ENCODE assay signal across 8 mouse cellular contexts in the genomic region with DNA sequence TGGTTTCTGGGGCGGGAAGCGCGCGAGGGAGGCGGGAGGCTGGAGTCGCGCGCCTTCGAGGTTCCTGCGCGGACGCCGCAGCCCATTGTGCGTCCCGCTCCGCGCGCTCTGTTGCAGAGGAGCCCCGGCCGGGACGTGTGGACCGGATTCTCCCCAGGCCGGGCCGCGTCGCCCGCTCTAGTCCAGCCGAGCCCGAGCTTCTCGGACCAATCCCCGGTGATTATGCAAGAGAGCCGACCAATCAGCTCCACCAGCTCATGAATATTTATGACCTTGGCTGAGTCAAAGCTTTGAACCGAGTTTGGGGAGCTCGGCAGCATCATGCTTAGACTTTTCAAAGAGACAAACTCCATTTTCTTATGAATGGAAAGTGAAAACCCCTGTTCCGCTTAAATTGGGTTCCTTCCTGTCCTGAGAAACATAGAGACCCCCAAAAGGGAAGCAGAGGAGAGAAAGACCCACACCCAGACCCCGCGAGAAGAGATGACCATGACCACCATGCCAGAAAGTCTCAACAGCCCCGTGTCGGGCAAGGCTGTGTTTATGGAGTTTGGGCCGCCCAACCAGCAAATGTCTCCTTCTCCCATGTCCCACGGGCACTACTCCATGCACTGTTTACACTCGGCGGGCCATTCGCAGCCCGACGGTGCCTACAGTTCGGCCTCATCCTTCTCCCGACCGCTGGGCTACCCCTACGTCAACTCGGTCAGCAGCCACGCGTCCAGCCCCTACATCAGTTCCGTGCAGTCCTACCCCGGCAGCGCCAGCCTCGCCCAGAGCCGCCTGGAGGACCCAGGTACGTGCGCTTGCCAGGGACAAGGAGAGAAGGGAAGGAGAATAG. TPM values are rescaled to one million over a fixed set of nuclear protein-coding genes. Genes with fewer than 3 reads are reported as not detected.
DNase-seq lines count a peak whose midpoint lies in the region; ATAC-seq lines count a peak whose summit lies in the region.

No protein-coding gene starts in this region.

- peak; percentile 84 for ATAC-seq in hindbrain, embryonic 16.5 days
- peak; percentile 77 for ATAC-seq in limb, embryonic 15.5 days (ENCODE audit: insufficient number of reproducible peaks, low FRiP score, low TSS enrichment, low read depth)
- ATAC-seq in midbrain, embryonic 15.5 days (replicated peaks) = peak; percentile 82

- peak overlapping the region; percentile 62 for H3K4me2 ChIP-seq in hindbrain, embryonic 16.5 days (ENCODE audit: low read length)
- H3K4me2 ChIP-seq in limb, embryonic 15.5 days = peak overlapping the region; percentile 93
- peak overlapping the region; percentile 48 for H3K4me2 ChIP-seq in midbrain, embryonic 15.5 days

- under 1% methylated on average over 49 of the region's 60 CpGs for WGBS in hindbrain, embryonic 16.5 days
- WGBS in limb, embryonic 15.5 days = under 1% methylated on average over 55 of the region's 60 CpGs
- WGBS in midbrain, embryonic 15.5 days = under 1% methylated on average over 60 of the region's 60 CpGs

- no peaks in the 10 kb centered on the region for H3K9me3 ChIP-seq in hindbrain, embryonic 16.5 days (ENCODE audit: control insufficient read depth, low read length)
- H3K9me3 ChIP-seq in limb, embryonic 15.5 days = no peaks in the 10 kb centered on the region
- H3K9me3 ChIP-seq in midbrain, embryonic 15.5 days = no peaks in the 10 kb centered on the region

- intact Hi-C loops in left cerebral cortex, postnatal 36 days (cut with DNase I) = loop anchor here (2.0 to 5.0 kb wide), 3 partner anchors 13 to 77 kb away; a partner anchor contains a TSS

- peaks cover 61% of the 10 kb centered on the region for H3K27me3 ChIP-seq in hindbrain, embryonic 16.5 days (replicated peaks; ENCODE audit: control insufficient read depth, insufficient read depth, low read length)
- H3K27me3 ChIP-seq in limb, embryonic 15.5 days = peaks cover 95% of the 10 kb centered on the region
- peaks cover 89% of the 10 kb centered on the region for H3K27me3 ChIP-seq in midbrain, embryonic 15.5 days (replicated peaks)

- H3K27ac ChIP-seq in hindbrain, embryonic 16.5 days (ENCODE audit: low read depth, low read length) = peak overlapping the region; percentile 7; the same call in 1 of the 2 replicates
- H3K27ac ChIP-seq in limb, embryonic 15.5 days = no peak overlapping the region
- H3K27ac ChIP-seq in midbrain, embryonic 15.5 days = peak overlapping the region; percentile 54

- no peaks in the 10 kb centered on the region for H3K36me3 ChIP-seq in hindbrain, embryonic 16.5 days (ENCODE audit: control insufficient read depth, insufficient read depth, low read length)
- no peaks in the 10 kb centered on the region for H3K36me3 ChIP-seq in limb, embryonic 15.5 days
- H3K36me3 ChIP-seq in midbrain, embryonic 15.5 days (replicated peaks) = no peaks in the 10 kb centered on the region

- peaks cover 5% of the 10 kb centered on the region for H3K4me1 ChIP-seq in hindbrain, embryonic 16.5 days (ENCODE audit: control insufficient read depth, insufficient read depth, low read depth, low read length)
- H3K4me1 ChIP-seq in limb, embryonic 15.5 days = peaks cover 34% of the 10 kb centered on the region
- peaks cover 18% of the 10 kb centered on the region for H3K4me1 ChIP-seq in midbrain, embryonic 15.5 days

- peak overlapping the region; percentile 15; the same call in 1 of the 2 replicates for H3K9ac ChIP-seq in hindbrain, embryonic 16.5 days (ENCODE audit: low read depth, low read length)
- 0 out of 2 replicates have a peak overlapping the region, but pooled peaks have one; percentile 17 for H3K9ac ChIP-seq in limb, embryonic 15.5 days
- H3K9ac ChIP-seq in midbrain, embryonic 15.5 days = no peak overlapping the region

- peak overlapping the region; percentile 40 for H3K4me3 ChIP-seq in hindbrain, embryonic 16.5 days (ENCODE audit: low read length)
- peak overlapping the region; percentile 50 for H3K4me3 ChIP-seq in limb, embryonic 15.5 days
- peak overlapping the region; percentile 32 for H3K4me3 ChIP-seq in midbrain, embryonic 15.5 days

- DNase-seq in left cerebral cortex, adult 11 months (ENCODE audit: low spot score) = peak; percentile 71
- DNase-seq in left cerebral cortex, postnatal 36 days (ENCODE audit: low spot score in 2 of 2) = no peak
- peak; percentile 59 for DNase-seq in c-Kit-positive CD71-positive TER-119-negative erythroid progenitor cells, embryonic 14.5 days (ENCODE audit: low read depth)
- DNase-seq in gastrocnemius, adult 8-10 months (ENCODE audit: low spot score in 2 of 2) = peak; percentile 36 to 55
- peak; percentile 36 to 56 for DNase-seq in thymus, adult 18-20 months

RNA-seq across cellular contexts. Expression of a gene that starts 1.8 kb away (rescaled TPM):
- total RNA-seq in left cerebral cortex, postnatal 36 days (2021) = 10 to 100 TPM; 19.4 to 21.5 TPM
- under 1 TPM in 1 of 4 experiments, not detected in 3; 0.12 TPM for total RNA-seq in gastrocnemius, adult 8-10 months (2022)
- 0.09 and 9.5 TPM in 2 replicates for polyA plus RNA-seq in hindbrain, embryonic 16.5 days (2015; fragmentation: Nextera tagmentation; extraction: Ambion mirVana)
- 3.9 and 4.4 TPM in 2 replicates for polyA plus RNA-seq in limb, embryonic 15.5 days (2015; fragmentation: Nextera tagmentation; extraction: Ambion mirVana)
- 44.3 and 55.9 TPM in 2 replicates for polyA plus RNA-seq in midbrain, embryonic 15.5 days (2015; fragmentation: Nextera tagmentation; extraction: Ambion mirVana)

RNA-seq across cellular contexts. Expression of a gene that starts 16.8 kb away (rescaled TPM):
- 1 to 10 TPM; 6.0 to 6.4 TPM for total RNA-seq in left cerebral cortex, postnatal 36 days (2021)
- total RNA-seq in gastrocnemius, adult 8-10 months (2022) = not detected
- 0.20 and 2.0 TPM in 2 replicates for polyA plus RNA-seq in hindbrain, embryonic 16.5 days (2015; fragmentation: Nextera tagmentation; extraction: Ambion mirVana)
- 3.5 and 3.6 TPM in 2 replicates for polyA plus RNA-seq in limb, embryonic 15.5 days (2015; fragmentation: Nextera tagmentation; extraction: Ambion mirVana)
- polyA plus RNA-seq in midbrain, embryonic 15.5 days (2015; fragmentation: Nextera tagmentation; extraction: Ambion mirVana) = 8.0 and 10.7 TPM in 2 replicates

Comparison
In these comparisons a context has a peak if more than half of its experiments do, and no peak if none do; other contexts are left out.
1. DNase-seq: peak in left cerebral cortex, adult 11 months (single experiment), c-Kit-positive CD71-positive TER-119-negative erythroid progenitor cells, embryonic 14.5 days (single experiment), gastrocnemius, adult 8-10 months (2 of 2) and thymus, adult 18-20 months (2 of 2); none in left cerebral cortex, postnatal 36 days (0 of 2).
2. Peak in every context shown above with its lines, with median percentiles within 50 percentile points of each other: ATAC-seq, H3K4me2 ChIP-seq and H3K4me3 ChIP-seq.